Mouse (Mus musculus): ENCODE measurements around the gene Ppfia2.

The Ppfia2 gene

DNA sequence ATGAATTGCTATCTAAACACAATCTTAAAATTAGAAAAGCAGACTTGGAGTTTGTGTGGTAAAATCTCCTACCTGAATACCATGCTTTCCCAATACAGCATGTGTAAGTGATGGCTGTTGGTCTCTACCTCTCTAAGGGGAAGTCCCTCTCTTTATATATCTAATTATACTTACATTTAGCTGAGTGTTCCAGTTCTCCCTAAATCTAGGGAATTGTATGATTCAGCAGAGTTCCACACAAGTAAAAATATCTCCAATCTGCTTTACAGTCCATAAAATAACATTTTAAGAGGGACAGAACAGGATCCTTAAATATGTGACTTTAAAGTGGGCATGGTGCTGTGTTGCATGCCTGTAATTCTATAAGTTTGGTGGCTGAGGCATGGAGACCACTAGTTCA lies 444.7 kb downstream of the Ppfia2 start:
- DNase-seq (ENCODE audit: low spot score) = no peak

DNA sequence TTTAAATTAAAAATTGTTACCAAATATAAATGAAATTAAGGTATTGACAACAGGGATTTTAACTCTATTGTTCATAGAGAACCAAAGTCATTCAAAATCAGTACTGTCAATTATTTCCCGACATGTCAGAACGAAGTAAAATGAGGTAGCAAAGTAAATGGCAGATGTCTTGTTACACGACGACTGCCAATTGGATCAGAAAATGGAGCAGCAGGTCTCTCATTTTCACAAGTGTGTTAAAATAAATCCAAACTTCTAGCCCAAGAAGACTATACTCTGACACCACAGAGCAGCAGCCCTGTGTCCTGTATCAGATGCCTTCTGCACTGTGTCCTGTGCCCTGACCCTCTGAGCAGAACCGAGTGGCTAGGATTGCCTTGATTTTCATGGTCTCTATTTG lies 454.2 kb downstream of the Ppfia2 start:
- no peak for DNase-seq (ENCODE audit: low spot score)

- DNase-seq (ENCODE audit: low spot score) = no peak
Measured at GRCm38 (mm10) chr10:106924798-106925197, 454.7 kb downstream of the Ppfia2 start.

DNA sequence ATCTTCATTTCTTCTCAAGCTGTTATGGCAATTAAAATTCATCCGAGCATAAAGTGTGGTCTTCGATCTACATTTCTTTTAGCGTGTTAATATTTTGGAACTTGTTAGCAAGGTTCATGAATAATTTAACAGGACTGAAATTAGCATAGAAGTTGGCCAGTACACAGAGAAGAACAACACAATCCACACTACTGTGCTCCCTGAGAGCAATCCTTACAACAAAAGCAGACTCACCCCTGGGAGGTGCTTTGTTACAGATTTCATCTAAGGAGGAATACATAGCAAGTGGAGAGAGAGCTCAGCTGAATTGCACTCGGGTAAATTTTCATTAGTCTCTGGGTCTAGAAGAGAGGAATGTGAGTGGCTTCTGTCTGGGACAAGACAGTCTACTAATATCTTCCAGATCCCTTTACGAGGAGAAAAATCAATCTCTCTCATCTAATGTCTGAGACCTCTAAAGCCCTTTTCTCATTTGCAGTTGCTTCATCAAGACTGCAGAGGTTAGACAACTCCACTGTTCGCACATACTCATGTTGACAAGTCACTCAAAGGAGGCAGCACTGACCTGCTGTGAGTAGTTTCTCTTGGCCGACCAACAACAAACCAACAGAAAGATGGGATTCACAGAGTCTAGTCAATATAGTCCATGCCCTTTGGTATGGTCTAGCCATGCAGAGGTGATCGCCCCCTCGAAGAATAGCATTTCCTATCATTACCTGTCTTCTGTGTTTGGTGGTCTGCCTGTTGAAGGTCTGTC lies 458.6 kb downstream of the Ppfia2 start:
- no peak for DNase-seq (ENCODE audit: low spot score)

DNA sequence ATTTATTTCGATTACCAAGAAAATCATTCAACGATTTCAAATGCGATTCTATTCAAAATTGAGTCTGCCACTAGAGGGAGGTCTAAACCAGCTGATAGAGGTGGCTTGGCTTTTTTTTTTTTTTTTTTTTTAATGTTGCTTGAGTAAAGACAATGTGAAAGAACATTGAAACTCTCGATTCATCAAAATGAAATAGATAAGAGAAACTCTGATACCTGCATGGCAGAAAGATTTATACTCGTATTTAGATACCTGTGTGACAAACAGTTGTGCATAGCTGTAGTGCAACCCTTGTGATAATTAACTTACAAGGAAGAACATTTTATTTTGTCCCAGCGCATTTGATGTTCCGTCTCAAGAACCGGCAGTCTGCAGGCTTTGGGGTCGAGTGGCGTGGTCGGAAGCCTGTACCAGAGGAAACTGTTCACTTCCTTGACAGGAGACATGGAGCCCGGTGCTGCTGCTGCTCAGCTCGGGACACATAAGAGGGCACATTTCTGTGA lies 462.5 kb downstream of the Ppfia2 start:
- DNase-seq (ENCODE audit: low spot score) = no peak

DNA sequence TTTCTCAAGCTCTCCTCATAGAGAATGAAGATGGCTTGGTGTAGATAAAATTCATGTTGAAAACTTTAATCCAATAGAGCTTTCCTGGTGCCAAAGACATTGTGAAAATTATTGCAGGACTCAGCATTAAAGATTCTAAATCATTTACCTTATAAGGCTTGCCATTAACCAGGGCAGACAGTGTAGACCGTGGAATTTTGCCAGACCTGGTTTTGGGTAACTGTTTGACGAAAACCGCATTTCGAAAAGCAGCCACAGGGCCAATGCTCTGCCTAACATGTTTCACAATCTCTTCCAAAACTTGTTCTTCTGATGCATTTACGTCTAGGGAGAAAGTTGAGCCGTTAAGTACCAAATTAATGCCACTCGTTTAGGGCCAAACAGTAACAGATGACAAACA lies 466.9 kb downstream of the Ppfia2 start:
- no peak for DNase-seq (ENCODE audit: low spot score)

DNA sequence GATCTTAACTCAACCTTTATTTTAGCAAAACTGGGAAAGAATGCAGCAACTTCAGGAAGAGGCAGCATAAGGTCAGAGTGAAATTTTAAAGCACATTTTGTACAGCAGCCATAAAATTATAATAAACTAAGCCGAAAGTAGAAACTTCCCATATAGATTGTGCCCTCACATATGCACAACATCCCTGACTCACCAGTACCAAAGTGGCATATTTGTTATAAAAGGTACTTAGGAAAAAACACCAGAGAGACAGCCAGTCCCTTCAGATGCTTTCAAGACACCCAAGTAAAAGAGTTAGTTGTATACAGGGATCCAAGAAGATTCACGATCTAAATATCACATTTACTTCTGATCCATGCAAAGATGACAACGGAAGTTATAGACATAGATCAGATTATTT lies 468.7 kb downstream of the Ppfia2 start:
- DNase-seq (ENCODE audit: low spot score) = no peak

- no peak for DNase-seq (ENCODE audit: low spot score)
Measured at GRCm38 (mm10) chr10:106939441-106939840, 469.3 kb downstream of the Ppfia2 start.

GRCm38 (mm10) chr10:106941380-106941779 lies 471.2 kb downstream of the Ppfia2 start:
- no peak for DNase-seq (ENCODE audit: low spot score)

- DNase-seq (ENCODE audit: low spot score) = no peak
Measured at GRCm38 (mm10) chr10:106959026-106959425, 488.9 kb downstream of the Ppfia2 start.

DNA sequence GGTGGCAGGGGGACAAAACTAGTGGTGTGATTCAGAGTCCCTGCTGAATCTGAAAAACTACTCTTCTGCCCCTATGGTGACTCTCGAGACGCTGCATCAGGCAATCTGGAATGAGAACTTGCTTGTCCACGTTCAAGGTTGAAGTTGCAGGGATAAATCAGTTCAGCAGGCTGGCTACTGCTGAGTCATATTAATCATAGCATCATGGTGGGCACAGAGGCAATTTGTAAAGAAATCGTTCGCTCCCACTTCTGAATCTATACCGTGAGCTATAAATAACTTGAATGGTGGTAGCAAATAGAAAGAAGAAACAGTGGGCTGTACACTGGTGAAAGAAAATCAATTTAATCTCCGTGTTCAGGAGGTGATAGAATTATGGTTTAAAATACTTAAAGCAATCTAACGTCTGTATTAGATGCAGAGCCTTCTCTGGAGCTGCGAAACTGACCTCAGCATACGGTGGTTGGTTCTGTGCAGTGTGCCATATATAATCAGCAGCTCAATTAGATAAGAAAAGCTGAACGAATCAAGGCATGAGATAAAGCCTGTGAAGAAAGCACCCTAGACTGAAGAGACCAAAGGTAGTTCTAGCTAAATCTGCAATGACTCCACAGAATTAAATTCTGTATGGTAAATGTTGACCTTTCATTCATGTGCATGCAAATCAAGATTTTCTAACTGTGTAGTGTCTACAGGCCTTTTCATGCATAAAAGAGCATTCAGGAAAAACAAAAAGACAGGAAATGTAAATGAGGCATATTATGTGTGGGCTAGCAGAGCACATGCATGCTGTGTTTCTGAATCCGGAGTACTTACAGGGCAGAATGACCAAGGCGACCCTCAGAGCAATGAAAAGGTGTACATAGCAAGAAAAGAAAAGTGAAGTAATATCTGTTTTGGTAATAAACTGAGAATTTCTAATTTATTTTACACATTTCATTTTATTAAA lies 505.3 kb downstream of the Ppfia2 start:
- DNase-seq (ENCODE audit: low spot score) = no peak

All from T-cell, adult 2 months (primary cell).